Mouse (Mus musculus): ENCODE measurements around the gene 1700029H14Rik.

DNA sequence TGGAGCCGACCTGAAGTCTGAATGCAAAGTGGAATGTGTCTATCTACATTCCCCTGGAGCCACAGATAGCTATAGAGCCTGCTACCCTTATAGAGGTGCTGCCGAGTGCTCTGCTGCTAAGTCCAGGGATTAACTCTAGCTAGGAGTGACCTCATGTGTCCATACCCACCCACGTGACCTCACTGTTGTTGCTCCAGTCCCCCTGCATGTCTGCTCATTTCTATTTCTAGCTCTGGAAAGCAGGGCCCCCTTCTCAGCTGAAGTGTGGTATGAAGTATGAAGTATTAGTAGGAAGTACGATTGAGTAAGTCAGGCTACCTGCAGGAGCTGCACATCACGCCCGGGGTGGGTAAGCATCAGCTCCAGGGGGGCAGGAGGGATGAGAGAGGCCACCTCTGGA is 35.5 kb upstream of the 1700029H14Rik start:
- no peak for TF ChIP-seq CTCF (conservative IDR thresholded peaks at IDR 0.05 in 1 of 2, IDR thresholded peaks at IDR 0.05 in 1 of 2; ENCODE audit: low read depth in 2 of 2, low read length in 2 of 2)
- TF ChIP-seq PAX5 (IDR thresholded peaks at IDR 0.05; ENCODE audit: low read length): no peak
- no peak for TF ChIP-seq MEF2A (IDR thresholded peaks at IDR 0.05; ENCODE audit: borderline replicate concordance, low read depth, low read length)
- no peak for TF ChIP-seq POLR2AphosphoS2 (IDR thresholded peaks at IDR 0.05; ENCODE audit: low read depth, low read length)
- no peak for TF ChIP-seq E2F4 (IDR thresholded peaks at IDR 0.05; ENCODE audit: insufficient replicate concordance, low read depth, low read length)
- TF ChIP-seq POLR2A (IDR thresholded peaks at IDR 0.05; ENCODE audit: low read depth, low read length): no peak
- no peak for TF ChIP-seq RAD21 (IDR thresholded peaks at IDR 0.05; ENCODE audit: low read depth, low read length)
- no peak for TF ChIP-seq ZMIZ1 (IDR thresholded peaks at IDR 0.05; ENCODE audit: low read depth, low read length)
- no peak for TF ChIP-seq ZC3H11A (IDR thresholded peaks at IDR 0.05; ENCODE audit: low read depth, low read length)
- TF ChIP-seq USF1 (IDR thresholded peaks at IDR 0.05; ENCODE audit: low read depth, low read length): no peak
- no peak for TF ChIP-seq CHD1 (IDR thresholded peaks at IDR 0.05; ENCODE audit: low read depth, low read length)
- no peak for TF ChIP-seq SIN3A (IDR thresholded peaks at IDR 0.05; ENCODE audit: low read length)
- no peak for TF ChIP-seq TCF12 (IDR thresholded peaks at IDR 0.05; ENCODE audit: low read depth, low read length)
